Mouse (Mus musculus) intestine, embryonic 16.5 days (tissue): ENCODE data around the gene Tmem107. TPM values are rescaled to one million over a fixed set of nuclear protein-coding genes. Genes with fewer than 3 reads are reported as not detected.
A peak's percentile ranks its signal among the peaks of the same experiment; 100 is the strongest.

Source experiments
- ATAC-seq: fragments of 200-750 bp; cut with Nextera tagmentation; 2 replicates; pipeline ENCODE4 v1.8.0; 2017; ENCODE audit warnings: moderate TSS enrichment, moderate library complexity
- H3K27ac ChIP-seq: fragments of 300-500 bp; sonication (generic); 2 replicates; pipeline ENCODE4 v1.5.1; 2014; ENCODE audit warnings: mild to moderate bottlenecking, low read length
- H3K27me3 ChIP-seq: fragments of 300-500 bp; sonication (generic); replicated peaks from 2 replicates; pipeline ENCODE4 v1.6.1; 2014; ENCODE audit warnings: low read length, control low read depth, mixed read lengths; ENCODE audit not compliant: control insufficient read depth, insufficient read depth
- H3K36me3 ChIP-seq: fragments of 300-500 bp; sonication (generic); 2 replicates; pipeline ENCODE4 v1.6.1; 2014; ENCODE audit warnings: low read length, control low read depth; ENCODE audit not compliant: control insufficient read depth, insufficient read depth
- H3K4me1 ChIP-seq: fragments of 300-500 bp; sonication (generic); 2 replicates; pipeline ENCODE4 v1.6.1; 2014; ENCODE audit warnings: low read length, control low read depth, mixed read lengths; ENCODE audit not compliant: control insufficient read depth, insufficient read depth
- H3K4me2 ChIP-seq: fragments of 300-500 bp; sonication (generic); 2 replicates; pipeline ENCODE4 v1.6.1; 2014; ENCODE audit warnings: low read depth, low read length, control low read depth
- H3K4me3 ChIP-seq: fragments of 300-500 bp; sonication (generic); 2 replicates; pipeline ENCODE4 v1.5.1; 2014; ENCODE audit warnings: mild to moderate bottlenecking, low read length
- H3K9ac ChIP-seq: fragments of 300-500 bp; sonication (generic); 2 replicates; pipeline ENCODE4 v1.6.1; 2014; ENCODE audit warnings: low read depth, low read length
- H3K9me3 ChIP-seq: fragments of 300-500 bp; sonication (generic); 2 replicates; pipeline ENCODE4 v1.6.1; 2016; ENCODE audit warnings: low read length, control low read depth; ENCODE audit not compliant: control insufficient read depth
- WGBS: fragments of 180-500 bp; shearing (Covaris S2); extraction: QIAGEN DNeasy Blood & Tissue Kit; methylation state at CpG from one replicate; pipeline ENCODE4 v1.1.7; 2014; 5-methylcytosine and 5-hydroxymethylcytosine counted together
- polyA plus RNA-seq: library from polyadenylated mRNA; unstranded; fragments of >200 nt; fragmentation: Nextera tagmentation; extraction: Ambion mirVana; gene quantifications from 2 replicates; pipeline ENCODE4 v1.2.1, GENCODE M21; 2015

The Tmem107 gene
- polyA plus RNA-seq, 1 experiment from 2014 or later, result 44.8 TPM

DNA sequence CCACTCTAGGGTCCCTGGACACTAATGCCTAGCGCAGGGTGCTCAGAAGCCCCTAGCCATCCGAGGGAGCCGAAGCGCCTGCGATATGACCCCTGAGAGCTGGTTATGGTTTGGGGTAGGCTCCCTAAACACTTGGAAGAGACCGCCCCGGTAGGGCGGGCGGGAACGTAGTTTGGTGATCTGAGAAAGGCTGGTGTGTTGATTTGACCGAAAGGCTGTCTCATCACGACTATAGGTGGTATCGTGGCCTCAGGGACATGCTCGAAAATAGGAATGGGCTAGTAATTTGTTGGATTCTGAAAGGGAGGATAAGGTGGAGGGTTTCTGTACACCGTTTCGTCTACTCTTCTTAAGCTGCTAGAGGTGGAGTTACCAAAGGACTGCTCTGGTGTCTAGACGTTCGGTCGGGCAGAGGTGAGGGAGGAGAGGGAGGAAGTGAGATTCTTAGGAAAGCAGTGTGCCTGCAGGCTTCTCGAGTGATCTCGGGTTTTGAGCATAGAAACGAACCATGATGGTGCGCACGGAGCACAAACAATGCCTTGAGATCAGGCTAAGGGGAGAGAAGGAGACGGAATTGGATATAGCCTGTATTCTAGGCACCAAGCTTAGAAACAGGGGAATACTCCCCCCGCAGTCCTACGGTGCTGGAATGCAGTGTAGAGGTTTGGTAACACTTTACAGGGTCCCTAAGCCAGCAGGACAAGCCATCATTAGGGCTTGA, 25.1 kb downstream of the Tmem107 start:
- Histone ChIP-seq H3K27me3 (no peaks in the 10 kb centered on the region), H3K36me3 (peaks cover 2% of the 10 kb centered on the region; the same call in 1 of the 2 replicates), H3K27ac (peak overlapping the region; percentile 99), H3K4me1 (peaks cover 47% of the 10 kb centered on the region), H3K4me2 (peak overlapping the region; percentile 90), H3K9me3 (no peaks in the 10 kb centered on the region), H3K9ac (peak overlapping the region; percentile 89), H3K4me3 (peak overlapping the region; percentile 84)
- 3% methylated on average over 27 of the region's 27 CpGs for WGBS
- no peak for ATAC-seq

DNA sequence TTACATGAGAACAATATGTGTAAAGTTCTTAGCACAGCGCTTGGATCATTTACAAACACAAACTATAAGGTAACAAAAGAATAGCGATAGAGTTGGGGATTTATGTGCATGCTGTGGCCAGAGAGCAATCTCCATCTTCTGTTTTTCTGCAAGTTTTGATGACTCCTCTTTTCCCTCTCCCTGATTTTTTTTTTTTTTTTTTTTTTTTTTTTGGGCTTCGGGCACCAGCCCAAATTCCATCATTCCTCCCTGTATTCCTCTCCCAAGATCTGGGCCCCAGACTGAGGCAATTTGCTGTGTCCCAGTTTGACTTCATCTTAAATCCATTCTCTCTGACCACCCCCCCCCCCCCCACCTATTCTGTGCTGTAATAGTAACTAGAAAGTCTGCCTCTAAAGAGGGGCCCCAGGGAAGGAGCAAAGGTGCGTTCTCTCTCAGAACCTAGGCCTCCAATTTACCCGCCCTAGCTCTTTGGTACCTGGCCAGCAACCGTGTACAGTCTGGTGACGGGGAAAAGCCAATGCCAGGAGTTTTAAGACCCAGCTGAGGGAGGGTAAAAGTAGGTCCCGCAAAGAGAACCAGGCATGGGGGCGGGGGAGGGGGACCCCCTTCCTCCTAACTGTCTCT, 25.9 kb downstream of the Tmem107 start:
- 10% methylated on average over 9 of the region's 9 CpGs for WGBS
- H3K36me3 ChIP-seq, result peaks cover 2% of the 10 kb centered on the region
- peak overlapping the region; percentile 99 for H3K27ac ChIP-seq
- H3K9me3 ChIP-seq, result no peaks in the 10 kb centered on the region
- ATAC-seq, result peak; percentile 14
- H3K4me2 ChIP-seq, result peak overlapping the region; percentile 90
- no peaks in the 10 kb centered on the region for H3K27me3 ChIP-seq
- H3K4me3 ChIP-seq, result peak overlapping the region; percentile 84
- H3K4me1 ChIP-seq, result peaks cover 41% of the 10 kb centered on the region
- H3K9ac ChIP-seq, result peak overlapping the region; percentile 89

DNA sequence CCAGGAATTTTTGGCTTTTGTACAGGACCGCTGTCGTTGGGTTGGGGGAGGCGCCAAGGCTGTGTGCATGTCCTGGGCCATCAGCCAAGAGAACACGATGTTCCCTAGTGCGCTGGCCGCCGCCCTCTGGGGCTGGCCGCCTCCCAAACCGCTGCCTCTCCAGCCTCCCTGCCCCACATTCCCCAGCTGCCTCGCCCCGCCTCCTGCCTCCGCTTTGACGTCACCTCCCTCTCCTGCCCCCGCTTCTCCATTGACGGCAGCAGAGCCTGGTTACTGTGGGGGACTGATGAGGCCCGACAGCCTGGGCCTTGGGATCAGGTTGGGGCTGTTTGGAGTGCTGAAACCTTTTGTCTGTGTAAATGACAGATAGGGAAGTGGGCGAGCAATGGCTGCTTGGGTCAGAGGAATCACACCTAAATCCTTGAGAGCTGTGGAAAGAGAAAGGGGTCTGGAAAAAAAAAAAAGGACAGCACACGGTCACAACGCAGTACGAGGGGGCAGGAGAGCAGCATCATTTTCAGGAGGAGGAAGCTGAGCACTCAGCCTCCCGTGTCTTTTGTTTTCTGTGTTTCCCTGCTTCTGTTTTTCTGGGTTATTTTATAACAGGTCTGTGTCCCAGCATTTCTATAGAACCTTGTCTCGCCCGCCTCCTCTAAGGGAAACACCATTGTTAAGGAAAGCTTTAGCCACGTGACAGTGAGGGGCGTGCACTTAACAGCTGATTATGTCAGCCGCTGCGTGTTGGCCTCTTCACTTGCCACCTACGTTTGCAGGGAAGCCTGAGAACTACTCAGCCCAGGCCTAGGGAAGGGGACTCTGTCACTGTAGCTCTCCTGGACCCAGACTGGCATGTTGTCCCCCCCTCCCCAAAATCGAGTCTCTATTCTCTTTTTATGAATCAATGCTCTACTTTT, 26.6 kb downstream of the Tmem107 start:
- H3K4me1 ChIP-seq, result peaks cover 36% of the 10 kb centered on the region
- peak; percentile 63 for ATAC-seq
- WGBS, result 3% methylated on average over 29 of the region's 29 CpGs

DNA sequence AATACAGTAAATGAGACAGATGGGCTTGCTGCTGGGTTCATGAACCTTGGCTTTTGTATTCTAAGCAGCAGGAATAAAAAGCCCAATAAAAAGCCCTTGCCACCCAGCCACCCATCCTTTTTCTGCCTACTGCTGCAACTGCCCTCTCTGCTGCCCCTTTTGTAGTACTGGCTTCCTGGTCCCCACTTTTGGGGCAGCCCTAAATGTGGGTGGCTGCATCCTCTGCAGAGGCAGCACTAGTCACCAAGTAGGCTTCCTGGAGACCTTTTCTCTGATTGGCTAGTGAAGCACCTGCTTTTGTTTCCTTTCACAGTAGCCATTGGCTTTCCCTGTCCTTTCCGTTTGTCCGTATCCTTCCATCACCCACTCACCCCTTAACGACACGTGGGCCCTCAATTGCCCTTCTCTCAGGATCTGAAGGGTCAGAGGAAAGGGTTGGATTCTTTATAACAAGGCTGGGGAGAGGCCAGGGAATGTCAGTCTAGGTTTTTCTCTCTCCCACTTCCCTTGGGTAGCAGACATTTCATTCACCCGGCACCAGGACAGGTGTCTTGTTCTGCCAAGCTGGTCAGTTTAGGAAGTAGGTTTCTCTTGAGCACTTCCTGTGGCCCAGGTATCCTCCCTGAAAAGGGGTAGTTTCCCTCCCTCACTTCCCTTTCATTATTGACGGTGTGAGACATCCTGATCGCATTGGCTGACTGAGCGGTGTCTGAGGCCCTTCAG, 27.6 kb downstream of the Tmem107 start:
- peak overlapping the region; percentile 90 for H3K4me2 ChIP-seq
- H3K9me3 ChIP-seq, result no peaks in the 10 kb centered on the region
- peaks cover 33% of the 10 kb centered on the region for H3K4me1 ChIP-seq
- peak overlapping the region; percentile 84 for H3K4me3 ChIP-seq
- H3K27me3 ChIP-seq, result no peaks in the 10 kb centered on the region
- no peak for ATAC-seq
- peak overlapping the region; percentile 89 for H3K9ac ChIP-seq
- H3K27ac ChIP-seq, result peak overlapping the region; percentile 99
- WGBS, result 22% methylated on average over 8 of the region's 8 CpGs
- H3K36me3 ChIP-seq, result peaks cover 15% of the 10 kb centered on the region

More for the DNA sequence above, 26.6 kb downstream of the Tmem107 start:
- peak overlapping the region; percentile 89 for H3K9ac ChIP-seq
- H3K9me3 ChIP-seq, result no peaks in the 10 kb centered on the region
- no peaks in the 10 kb centered on the region for H3K27me3 ChIP-seq
- H3K27ac ChIP-seq, result peak overlapping the region; percentile 99
- peaks cover 9% of the 10 kb centered on the region for H3K36me3 ChIP-seq
- H3K4me3 ChIP-seq, result peak overlapping the region; percentile 84
- H3K4me2 ChIP-seq, result peak overlapping the region; percentile 90

DNA sequence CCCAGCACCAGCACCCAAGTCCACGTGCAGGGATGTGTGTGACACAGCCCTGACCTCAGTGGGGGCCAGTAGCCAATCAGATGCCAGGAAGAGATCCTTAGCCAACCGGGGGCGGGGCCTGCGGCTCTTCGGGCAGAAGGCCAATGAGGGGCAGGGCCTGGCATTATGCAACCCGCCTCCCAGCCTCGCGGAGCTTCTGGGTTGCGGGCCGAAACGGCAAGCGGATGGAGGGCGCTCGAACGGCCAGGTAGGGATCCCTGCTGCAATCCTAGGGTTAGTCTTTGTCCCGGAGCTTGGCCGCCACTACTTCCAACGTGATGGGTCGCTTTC, 28.1 kb downstream of the Tmem107 start:
- WGBS, result under 1% methylated on average over 19 of the region's 19 CpGs
- peaks cover 33% of the 10 kb centered on the region for H3K4me1 ChIP-seq
- H3K27ac ChIP-seq, result peak overlapping the region; percentile 99
- H3K9ac ChIP-seq, result peak overlapping the region; percentile 89
- ATAC-seq, result peak; percentile 24
- H3K27me3 ChIP-seq, result no peaks in the 10 kb centered on the region
- peak overlapping the region; percentile 61 for H3K4me3 ChIP-seq
- peaks cover 20% of the 10 kb centered on the region for H3K36me3 ChIP-seq
- H3K9me3 ChIP-seq, result no peaks in the 10 kb centered on the region
- H3K4me2 ChIP-seq, result peak overlapping the region; percentile 90

DNA sequence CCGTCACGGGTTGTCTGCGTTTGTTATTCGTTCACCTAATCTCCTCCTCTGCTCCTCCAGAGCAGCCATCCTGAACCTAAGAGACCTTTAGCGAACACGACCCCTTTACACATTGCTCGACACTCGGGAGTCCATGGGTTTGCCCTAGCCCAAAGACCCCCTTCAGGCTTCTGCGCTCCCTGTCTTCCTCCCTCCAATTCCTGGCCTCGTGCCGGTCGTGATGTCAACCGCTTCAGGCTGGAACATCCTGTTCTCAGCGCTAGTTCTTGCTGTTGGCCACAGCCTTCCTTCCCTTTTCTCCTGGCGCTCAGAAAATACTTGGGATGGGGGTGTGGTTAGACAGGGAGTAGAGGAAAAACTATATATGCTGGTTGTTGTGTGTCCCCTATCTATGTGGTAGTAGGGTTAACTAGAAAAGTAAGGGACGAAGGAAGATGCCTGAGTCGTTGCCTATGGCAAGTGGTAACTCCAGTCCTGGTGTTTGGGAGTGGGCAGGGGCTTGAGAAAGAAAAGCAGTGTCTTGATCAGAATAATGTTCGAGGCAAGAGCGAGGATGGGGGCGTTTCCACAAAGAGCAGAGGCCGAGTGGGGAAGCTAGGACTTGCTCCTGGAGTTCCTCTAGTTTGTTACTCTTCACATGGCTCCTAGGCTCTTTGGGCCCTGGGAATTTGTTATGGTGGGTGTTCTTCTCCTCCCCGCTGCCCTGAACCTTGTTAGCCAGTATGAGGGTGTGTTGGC, 28.7 kb downstream of the Tmem107 start:
- WGBS, result under 1% methylated on average over 22 of the region's 22 CpGs
- Histone ChIP-seq H3K27me3 (no peaks in the 10 kb centered on the region), H3K9me3 (no peaks in the 10 kb centered on the region), H3K4me1 (peaks cover 33% of the 10 kb centered on the region), H3K36me3 (peaks cover 25% of the 10 kb centered on the region), H3K4me2 (peak overlapping the region; percentile 90), H3K27ac (peak overlapping the region; percentile 99), H3K9ac (peak overlapping the region; percentile 89), H3K4me3 (peak overlapping the region; percentile 61)
- ATAC-seq, result no peak

DNA sequence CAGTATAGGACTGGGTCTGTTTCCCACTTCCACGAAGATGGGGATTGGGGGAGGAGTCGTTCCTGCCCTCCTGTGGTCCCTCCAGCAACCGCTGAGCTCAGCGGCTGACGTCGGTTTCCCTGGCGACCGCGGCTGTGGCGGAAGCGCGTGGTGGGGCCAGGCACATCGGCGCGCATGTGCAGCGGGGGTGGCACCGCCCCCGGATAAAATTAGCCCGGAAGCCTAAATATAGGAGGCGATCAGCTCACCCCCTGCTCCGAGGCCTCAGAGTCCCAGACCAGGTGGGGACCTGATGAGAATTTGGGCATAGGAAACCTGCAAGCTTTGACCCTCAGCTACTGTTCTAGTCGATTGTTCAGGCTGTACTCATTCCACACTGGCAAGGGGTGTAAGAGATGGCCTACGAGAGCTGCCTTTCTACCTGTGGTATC, 29.3 kb downstream of the Tmem107 start:
- no peaks in the 10 kb centered on the region for H3K27me3 ChIP-seq
- under 1% methylated on average over 23 of the region's 23 CpGs for WGBS

DNA sequence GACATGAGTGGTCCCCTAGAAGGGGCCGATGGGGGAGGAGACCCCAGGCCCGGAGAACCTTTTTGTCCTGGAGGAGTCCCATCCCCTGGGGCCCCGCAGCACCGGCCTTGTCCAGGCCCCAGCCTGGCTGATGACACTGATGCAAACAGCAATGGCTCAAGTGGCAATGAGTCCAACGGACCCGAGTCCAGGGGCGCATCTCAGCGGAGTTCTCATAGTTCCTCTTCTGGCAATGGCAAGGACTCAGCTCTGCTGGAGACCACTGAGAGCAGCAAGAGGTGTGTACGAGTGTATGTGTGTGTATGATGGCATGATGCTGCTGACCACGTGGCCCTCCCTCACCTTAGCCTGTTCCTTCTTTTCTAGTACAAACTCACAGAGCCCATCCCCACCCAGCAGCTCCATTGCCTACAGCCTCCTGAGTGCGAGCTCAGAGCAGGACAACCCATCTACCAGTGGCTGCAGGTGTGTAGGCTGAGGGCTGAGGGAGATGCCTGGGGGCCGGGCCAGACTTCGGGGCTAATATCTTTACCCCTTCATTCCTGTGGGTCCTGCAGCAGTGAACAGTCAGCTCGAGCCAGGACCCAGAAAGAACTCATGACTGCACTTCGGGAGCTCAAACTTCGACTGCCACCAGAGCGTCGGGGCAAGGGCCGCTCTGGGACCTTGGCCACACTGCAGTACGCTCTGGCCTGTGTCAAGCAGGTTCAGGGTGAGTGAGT, 30.2 kb downstream of the Tmem107 start:
- H3K36me3 ChIP-seq, result peaks cover 39% of the 10 kb centered on the region
- no peak for ATAC-seq
- H3K27me3 ChIP-seq, result no peaks in the 10 kb centered on the region
- peak overlapping the region; percentile 61; the same call in 1 of the 2 replicates for H3K4me3 ChIP-seq
- peak overlapping the region; percentile 90 for H3K4me2 ChIP-seq
- peaks cover 33% of the 10 kb centered on the region for H3K4me1 ChIP-seq
- H3K9me3 ChIP-seq, result no peaks in the 10 kb centered on the region
- 92% methylated on average over 20 of the region's 20 CpGs for WGBS
- peak overlapping the region; percentile 89 for H3K9ac ChIP-seq
- H3K27ac ChIP-seq, result 0 out of 2 replicates have a peak overlapping the region, but pooled peaks have one; percentile 99

More for the DNA sequence above, 29.3 kb downstream of the Tmem107 start:
- H3K4me3 ChIP-seq, result peak overlapping the region; percentile 61
- H3K27ac ChIP-seq, result peak overlapping the region; percentile 99
- H3K36me3 ChIP-seq, result peaks cover 30% of the 10 kb centered on the region
- ATAC-seq, result peak; percentile 7
- H3K9me3 ChIP-seq, result no peaks in the 10 kb centered on the region
- peak overlapping the region; percentile 89 for H3K9ac ChIP-seq
- H3K4me1 ChIP-seq, result peaks cover 33% of the 10 kb centered on the region
- peak overlapping the region; percentile 90 for H3K4me2 ChIP-seq
